Mouse (Mus musculus) neutrophil, adult 65 days (primary cell): ENCODE results near the gene Gm20767. TPM values are rescaled to one million over a fixed set of nuclear protein-coding genes. Genes with fewer than 3 reads are reported as not detected.

ENCODE experiments used
- total RNA-seq: library from RNA; stranded (reverse); gene quantifications from 2 replicates; pipeline ENCODE4 v1.2.4, GENCODE M21; 2023

Gm20767 gene
- total RNA-seq = not detected in 2 replicates

GRCm38 (mm10) chr13:120139946-120140345 lies at the start of gene Gm20767:
Gene Gm20767 (plus strand): TSS chr13:120140246.

GRCm38 (mm10) chr13:120172133-120172532 lies 32.1 kb downstream of the Gm20767 start, which contains the start of gene Gm21818:
Gene Gm21818 (plus strand): TSS chr13:120172433.

Other genes with a start within 250 kb of the Gm20767 start
- not detected in 2 replicates for gene Tcstv1, start 245.5 kb upstream of the Gm20767 start, total RNA-seq
- gene Gm21761, start 211.0 kb upstream of the Gm20767 start, total RNA-seq = not detected in 2 replicates
- gene B020031M17Rik, start 189.4 kb upstream of the Gm20767 start, total RNA-seq = not detected in 2 replicates
- gene Gm36079, start 113.2 kb upstream of the Gm20767 start, total RNA-seq = 5.9 and 9.5 TPM in 2 replicates
- gene Gm21188, start 88.1 kb upstream of the Gm20767 start, total RNA-seq = 48.4 and 53.6 TPM in 2 replicates
- not detected in 2 replicates for gene Gm21818, start 32.2 kb downstream of the Gm20767 start, total RNA-seq
- gene Gm21762, start 75.7 kb downstream of the Gm20767 start, total RNA-seq = not detected in 2 replicates
- not detected in 2 replicates for gene Gm21731, start 98.9 kb downstream of the Gm20767 start, total RNA-seq
- gene AF067061, start 122.9 kb downstream of the Gm20767 start, total RNA-seq = not detected in 2 replicates
- gene BC147527, start 160.1 kb downstream of the Gm20767 start, total RNA-seq = 0.57 and 1.7 TPM in 2 replicates
- gene Tcstv3, start 176.6 kb downstream of the Gm20767 start, total RNA-seq = not detected in 2 replicates